Mouse (Mus musculus): ENCODE measurements at regions not wholly inside any gene's neighbourhood (a gene's known extent, or its start where the extent isn't known, plus 50 kb on each side); places are given as distances from the start of the nearest gene placed in this dataset.

GRCm38 (mm10) chr10:98841860-98842259 lies 72.3 kb upstream of the Atp2b1 start:
- TF ChIP-seq HCFC1 (IDR thresholded peaks at IDR 0.05; ENCODE audit: borderline replicate concordance, insufficient read depth, low read length) = no peak
- TF ChIP-seq ZC3H11A (IDR thresholded peaks at IDR 0.05; ENCODE audit: borderline replicate concordance, low read depth, low read length) = no peak
- no peak for TF ChIP-seq ZNF384 (IDR thresholded peaks at IDR 0.05; ENCODE audit: low read depth, low read length)
